Mouse (Mus musculus) lung, embryonic 15.5 days (tissue): Measurements from ENCODE around the gene Bag3. TPM values are rescaled to one million over a fixed set of nuclear protein-coding genes. Genes with fewer than 3 reads are reported as not detected.
"Not testable (repeated sequence)": the region's sequence is repeated elsewhere in the genome, so short reads cannot be mapped to it uniquely, and the experiment has no call there.

Source experiments
- ATAC-seq: fragments of 200-750 bp; cut with Nextera tagmentation; 2 replicates; pipeline ENCODE4 v1.8.0; 2017; ENCODE audit warnings: moderate number of reproducible peaks, borderline replicate concordance; ENCODE audit not compliant: low FRiP score, low TSS enrichment; ENCODE audit errors: extremely low read depth
- H3K27ac ChIP-seq: fragments of 300-500 bp; sonication (generic); 2 replicates; pipeline ENCODE4 v1.5.1; 2015; ENCODE audit warnings: moderate library complexity, mild to moderate bottlenecking, inconsistent platforms
- H3K27me3 ChIP-seq: fragments of 300-500 bp; sonication (generic); 2 replicates; pipeline ENCODE4 v1.6.1; 2015; ENCODE audit warnings: inconsistent platforms
- H3K36me3 ChIP-seq: fragments of 300-500 bp; sonication (generic); 2 replicates; pipeline ENCODE4 v1.6.1; 2015; ENCODE audit warnings: inconsistent platforms
- H3K4me1 ChIP-seq: fragments of 300-500 bp; sonication (generic); 2 replicates; pipeline ENCODE4 v1.6.1; 2015; ENCODE audit warnings: inconsistent platforms
- H3K4me2 ChIP-seq: fragments of 300-500 bp; sonication (generic); 2 replicates; pipeline ENCODE4 v1.6.1; 2015; ENCODE audit warnings: inconsistent platforms, mild to moderate bottlenecking, moderate library complexity
- H3K4me3 ChIP-seq: fragments of 300-500 bp; sonication (generic); 2 replicates; pipeline ENCODE4 v1.5.1; 2015; ENCODE audit warnings: mild to moderate bottlenecking, inconsistent platforms
- H3K9ac ChIP-seq: fragments of 300-500 bp; sonication (generic); 2 replicates; pipeline ENCODE4 v1.6.1; 2015; ENCODE audit warnings: inconsistent platforms
- H3K9me3 ChIP-seq: fragments of 300-500 bp; sonication (generic); 2 replicates; pipeline ENCODE4 v1.6.1; 2016; ENCODE audit warnings: inconsistent platforms
- WGBS: fragments of 180-500 bp; shearing (Covaris S2); methylation state at CpG from one replicate; pipeline ENCODE4 v1.1.7; 2015; 5-methylcytosine and 5-hydroxymethylcytosine counted together
- polyA plus RNA-seq: library from polyadenylated mRNA; unstranded; fragments of >200 nt; fragmentation: Nextera tagmentation; extraction: Ambion mirVana; gene quantifications from 2 replicates; pipeline ENCODE4 v1.2.1, GENCODE M21; 2015

Gene Bag3
- polyA plus RNA-seq, 1 experiment from 2014 or later: 18.4 TPM

GRCm38 (mm10) chr7:128551087-128551457 is 27.7 kb downstream of the Bag3 start:
- no peak overlapping the region for H3K4me3 ChIP-seq
- 42% methylated on average over 3 of the region's 3 CpGs for WGBS
- no peaks in the 10 kb centered on the region for H3K9me3 ChIP-seq
- no peak for ATAC-seq
- H3K27me3 ChIP-seq: no peaks in the 10 kb centered on the region
- peaks cover 19% of the 10 kb centered on the region for H3K4me1 ChIP-seq
- no peak overlapping the region for H3K4me2 ChIP-seq
- no peak overlapping the region for H3K9ac ChIP-seq
- H3K36me3 ChIP-seq: peaks cover 25% of the 10 kb centered on the region
- peak overlapping the region; percentile 20; the same call in 1 of the 2 replicates for H3K27ac ChIP-seq

GRCm38 (mm10) chr7:128553105-128553705 is 29.8 kb downstream of the Bag3 start:
- ATAC-seq: peak; percentile 42; the same call in 1 of the 2 replicates
- no peak overlapping the region for H3K4me2 ChIP-seq
- no peak overlapping the region for H3K4me3 ChIP-seq
- H3K27me3 ChIP-seq: no peaks in the 10 kb centered on the region
- H3K9me3 ChIP-seq: no peaks in the 10 kb centered on the region
- no peak overlapping the region for H3K9ac ChIP-seq
- H3K36me3 ChIP-seq: peaks cover 4% of the 10 kb centered on the region
- H3K4me1 ChIP-seq: peaks cover 19% of the 10 kb centered on the region
- WGBS: 28% methylated on average over 3 of the region's 3 CpGs
- no peak overlapping the region for H3K27ac ChIP-seq

- Histone ChIP-seq H3K9me3 (no peaks in the 10 kb centered on the region), H3K4me1 (peaks cover 13% of the 10 kb centered on the region), H3K9ac (no peak overlapping the region), H3K27ac (no peak overlapping the region), H3K4me2 (no peak overlapping the region), H3K36me3 (no peaks in the 10 kb centered on the region), H3K27me3 (no peaks in the 10 kb centered on the region), H3K4me3 (no peak overlapping the region)
- 58% methylated on average over 6 of the region's 6 CpGs for WGBS
- no peak for ATAC-seq
Observed at GRCm38 (mm10) chr7:128554502-128554901, 31.1 kb downstream of the Bag3 start.

GRCm38 (mm10) chr7:128555141-128555750 is 31.8 kb downstream of the Bag3 start:
- WGBS: 67% methylated on average over 5 of the region's 5 CpGs
- no peak overlapping the region for H3K27ac ChIP-seq
- H3K4me3 ChIP-seq: no peak overlapping the region
- no peaks in the 10 kb centered on the region for H3K9me3 ChIP-seq
- no peak overlapping the region for H3K9ac ChIP-seq
- H3K4me2 ChIP-seq: no peak overlapping the region
- H3K4me1 ChIP-seq: peaks cover 11% of the 10 kb centered on the region; the same call in 1 of the 2 replicates
- H3K27me3 ChIP-seq: no peaks in the 10 kb centered on the region
- H3K36me3 ChIP-seq: no peaks in the 10 kb centered on the region
- ATAC-seq: no peak

GRCm38 (mm10) chr7:128556923-128557430 is 33.6 kb downstream of the Bag3 start:
- H3K9ac ChIP-seq: no peak overlapping the region
- no peak overlapping the region for H3K27ac ChIP-seq
- H3K4me1 ChIP-seq: peaks cover 11% of the 10 kb centered on the region; the same call in 1 of the 2 replicates
- no peak overlapping the region for H3K4me2 ChIP-seq
- ATAC-seq: no peak
- H3K9me3 ChIP-seq: no peaks in the 10 kb centered on the region
- no peaks in the 10 kb centered on the region for H3K27me3 ChIP-seq
- no peaks in the 10 kb centered on the region for H3K36me3 ChIP-seq
- WGBS: 68% methylated on average over 1 of the region's 1 CpGs
- H3K4me3 ChIP-seq: no peak overlapping the region

GRCm38 (mm10) chr7:128563373-128563772 is 40.0 kb downstream of the Bag3 start:
- Histone ChIP-seq H3K4me1 (no peaks in the 10 kb centered on the region), H3K27me3 (no peaks in the 10 kb centered on the region), H3K4me3 (no peak overlapping the region), H3K9ac (no peak overlapping the region), H3K9me3 (no peaks in the 10 kb centered on the region), H3K36me3 (no peaks in the 10 kb centered on the region), H3K27ac (no peak overlapping the region), H3K4me2 (no peak overlapping the region)
- WGBS: 40% methylated on average over 4 of the region's 4 CpGs
- no peak for ATAC-seq

- H3K36me3 ChIP-seq: no peaks in the 10 kb centered on the region
Observed at GRCm38 (mm10) chr7:128566311-128566710, 42.9 kb downstream of the Bag3 start.

GRCm38 (mm10) chr7:128567561-128568244 is 44.3 kb downstream of the Bag3 start:
- no peaks in the 10 kb centered on the region for H3K9me3 ChIP-seq

More at GRCm38 (mm10) chr7:128566311-128566710, 42.9 kb downstream of the Bag3 start:
- Histone ChIP-seq H3K27ac (no peak overlapping the region), H3K4me1 (no peaks in the 10 kb centered on the region), H3K4me2 (no peak overlapping the region), H3K9me3 (no peaks in the 10 kb centered on the region), H3K27me3 (no peaks in the 10 kb centered on the region), H3K4me3 (no peak overlapping the region), H3K9ac (no peak overlapping the region)
- ATAC-seq: no peak
- WGBS: 75% methylated on average over 6 of the region's 7 CpGs

GRCm38 (mm10) chr7:128569429-128569828 is 46.0 kb downstream of the Bag3 start:
- H3K27ac ChIP-seq, H3K27me3 ChIP-seq, H3K4me3 ChIP-seq, H3K4me1 ChIP-seq, H3K9me3 ChIP-seq, ATAC-seq, H3K36me3 ChIP-seq, H3K4me2 ChIP-seq, H3K9ac ChIP-seq: not testable (repeated sequence)
- WGBS: 89% methylated on average over 2 of the region's 2 CpGs

More at GRCm38 (mm10) chr7:128567561-128568244, 44.3 kb downstream of the Bag3 start:
- ATAC-seq: no peak
- Histone ChIP-seq H3K4me2 (no peak overlapping the region), H3K9ac (no peak overlapping the region), H3K27me3 (no peaks in the 10 kb centered on the region), H3K4me1 (no peaks in the 10 kb centered on the region), H3K4me3 (no peak overlapping the region), H3K27ac (no peak overlapping the region), H3K36me3 (no peaks in the 10 kb centered on the region)
- WGBS: 84% methylated on average over 8 of the region's 8 CpGs

GRCm38 (mm10) chr7:128569987-128570656 is 46.7 kb downstream of the Bag3 start:
- H3K9me3 ChIP-seq: no peaks in the 10 kb centered on the region
- no peaks in the 10 kb centered on the region for H3K36me3 ChIP-seq
- H3K27ac ChIP-seq: no peak overlapping the region
- WGBS: 82% methylated on average over 8 of the region's 8 CpGs
- no peaks in the 10 kb centered on the region for H3K4me1 ChIP-seq
- no peak overlapping the region for H3K9ac ChIP-seq
- no peaks in the 10 kb centered on the region for H3K27me3 ChIP-seq
- no peak overlapping the region for H3K4me3 ChIP-seq
- H3K4me2 ChIP-seq: no peak overlapping the region
- ATAC-seq: no peak

GRCm38 (mm10) chr7:128570657-128571056 is 47.2 kb downstream of the Bag3 start:
- not testable (repeated sequence) for ATAC-seq, H3K4me2 ChIP-seq, H3K9ac ChIP-seq

More at GRCm38 (mm10) chr7:128570657-128571056, 47.2 kb downstream of the Bag3 start:
- not testable (repeated sequence) for H3K4me1 ChIP-seq, H3K9me3 ChIP-seq, H3K27ac ChIP-seq, H3K4me3 ChIP-seq, H3K36me3 ChIP-seq, H3K27me3 ChIP-seq
- 78% methylated on average over 7 of the region's 7 CpGs for WGBS
